Mouse (Mus musculus) kidney, adult 8-10 months (tissue): ENCODE measurements around the gene Oas1f.
A peak's percentile ranks its signal among the peaks of the same experiment; 100 is the strongest.
"Not testable (repeated sequence)": the region's sequence is repeated elsewhere in the genome, so short reads cannot be mapped to it uniquely, and the experiment has no call there.

Source experiments
- DNase-seq, 2 experiments: peaks; one replicate each; pipeline ENCODE4 v3.0.0; 2022

Gene Oas1f

DNA sequence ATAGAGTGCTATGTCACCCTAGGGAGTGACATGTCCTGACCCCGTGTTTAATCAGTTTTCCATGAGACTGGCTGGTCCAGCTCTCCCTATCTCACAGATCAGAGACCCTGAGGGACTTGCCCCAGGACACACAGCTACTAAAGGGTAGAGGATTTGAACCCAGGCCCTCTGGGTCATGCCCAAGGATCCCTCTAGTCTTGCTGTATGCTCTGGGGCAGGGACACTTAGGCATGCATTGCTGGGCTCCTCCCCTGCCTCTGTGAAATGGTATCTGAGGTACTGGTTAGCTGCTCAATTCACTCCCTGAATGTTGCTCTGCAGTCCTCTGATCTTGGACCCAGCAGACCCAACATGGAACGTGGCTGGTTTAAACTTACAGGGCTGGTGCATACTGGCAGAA lies 24.3 kb downstream of the Oas1f start:
- no peak for DNase-seq

DNA sequence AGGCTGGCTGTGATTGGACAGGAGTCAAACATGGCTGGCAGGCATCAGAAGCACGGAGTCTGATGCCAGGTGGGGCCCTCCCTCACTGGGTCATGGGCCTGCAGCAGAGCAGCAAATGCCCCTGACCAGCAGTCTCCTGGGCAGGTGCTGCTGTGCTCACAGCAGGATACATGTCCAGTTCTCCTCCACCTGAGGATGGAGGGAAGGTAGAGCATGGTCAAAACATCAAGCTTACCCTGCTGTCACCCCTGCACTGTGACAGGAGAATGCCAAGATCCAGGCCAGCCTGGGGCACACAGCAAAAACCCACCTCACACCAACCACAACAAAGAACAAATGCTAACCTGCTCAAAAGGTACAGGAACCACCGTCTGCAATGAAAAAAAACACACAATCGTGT lies 29.7 kb downstream of the Oas1f start:
- DNase-seq = not testable (repeated sequence)

DNA sequence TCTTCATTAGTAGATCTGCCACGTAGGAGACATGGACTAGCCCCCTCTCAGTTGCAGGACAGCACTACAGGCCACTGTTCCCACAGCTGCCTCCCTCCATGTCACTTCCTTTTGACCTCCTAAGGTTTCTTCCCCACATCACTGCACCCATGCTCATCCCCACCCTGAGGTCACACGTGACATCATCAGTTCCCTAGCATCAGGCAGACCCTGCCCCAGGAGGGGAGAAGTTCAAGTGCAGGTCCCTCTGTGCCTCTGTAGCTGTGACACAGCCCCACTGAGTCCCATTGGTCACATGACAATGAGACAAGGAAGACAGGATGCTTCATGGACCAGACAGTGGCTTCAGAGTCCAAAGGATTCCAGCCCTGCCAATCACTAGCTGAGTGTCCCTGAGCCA lies 30.2 kb downstream of the Oas1f start:
- DNase-seq = not testable (repeated sequence)

- DNase-seq = not testable (repeated sequence)
Observed at GRCm38 (mm10) chr5:120878803-120879202, 31.6 kb downstream of the Oas1f start.

- not testable (repeated sequence) for DNase-seq
Observed at GRCm38 (mm10) chr5:120881681-120882080, 34.5 kb downstream of the Oas1f start.

- DNase-seq = not testable (repeated sequence)
Observed at GRCm38 (mm10) chr5:120887413-120887812, 40.2 kb downstream of the Oas1f start, which contains the start of gene Oas1g. Oas1g (minus strand) TSS chr5:120887613.

- no peak for DNase-seq
Observed at GRCm38 (mm10) chr5:120887831-120888230, 40.7 kb downstream of the Oas1f start.

GRCm38 (mm10) chr5:120888294-120888815 lies 41.2 kb downstream of the Oas1f start:
- not testable (repeated sequence) for DNase-seq

DNA sequence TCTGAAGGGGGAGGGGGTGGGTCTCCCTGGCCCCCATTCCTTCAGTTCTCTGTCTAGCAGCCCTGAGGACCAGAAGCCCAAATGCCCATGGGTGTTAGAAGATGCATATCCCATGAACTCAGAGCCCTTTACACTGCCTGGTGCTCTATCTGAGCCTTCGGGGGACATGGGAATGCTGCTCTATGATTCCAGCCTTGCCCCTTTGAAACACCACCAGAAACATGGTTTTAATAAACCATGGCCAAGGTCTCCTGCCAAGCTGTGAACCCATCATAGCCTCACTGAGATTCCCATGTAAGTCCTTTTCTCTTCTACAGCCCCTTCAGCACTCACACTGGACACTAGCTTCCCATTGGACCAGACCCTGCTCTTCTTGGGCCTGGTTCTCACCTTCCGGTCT lies 42.9 kb downstream of the Oas1f start:
- no peak for DNase-seq

DNA sequence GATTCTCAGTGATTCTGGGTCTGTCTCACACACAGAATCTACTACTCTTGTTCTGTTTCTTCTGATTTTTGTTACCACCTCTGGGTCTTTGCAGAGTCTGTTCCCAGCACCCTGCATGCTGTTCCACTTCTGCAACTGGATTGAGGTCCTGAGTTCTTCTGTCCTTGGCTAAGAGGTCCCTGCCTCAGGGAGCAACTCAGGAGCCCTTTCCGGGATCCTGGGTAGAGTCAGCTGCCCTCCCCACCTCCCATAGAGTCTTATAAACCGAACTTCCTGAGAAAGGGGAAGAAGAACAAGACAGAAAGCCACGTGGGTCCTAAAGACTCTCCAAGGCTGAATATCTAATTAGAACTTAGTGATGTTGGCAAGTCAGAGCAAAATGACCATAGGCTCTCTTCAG lies 43.8 kb downstream of the Oas1f start:
- no peak for DNase-seq

GRCm38 (mm10) chr5:120891566-120892242 lies 44.5 kb downstream of the Oas1f start:
- DNase-seq = peak; percentile 22 to 26

DNA sequence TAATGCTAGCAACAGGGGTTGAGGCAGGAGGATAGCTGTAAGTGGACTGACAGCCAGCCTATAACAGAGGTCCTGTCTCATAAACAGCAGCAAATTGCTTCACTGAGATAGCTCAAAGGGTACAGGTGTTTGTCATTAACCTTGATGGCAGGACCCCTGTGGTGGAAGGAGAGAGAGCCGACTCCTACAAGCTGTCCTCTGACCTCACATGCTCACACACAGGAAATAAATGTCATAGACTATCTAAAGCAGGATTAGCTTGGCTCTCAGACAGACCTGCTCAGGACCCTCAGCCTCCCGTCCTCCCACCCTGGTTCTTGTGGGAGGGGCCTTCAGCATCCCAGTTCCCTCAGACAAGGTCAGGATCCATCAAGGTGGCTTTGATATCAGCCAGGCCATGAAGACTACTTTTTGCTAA lies 45.1 kb downstream of the Oas1f start:
- no peak for DNase-seq

DNA sequence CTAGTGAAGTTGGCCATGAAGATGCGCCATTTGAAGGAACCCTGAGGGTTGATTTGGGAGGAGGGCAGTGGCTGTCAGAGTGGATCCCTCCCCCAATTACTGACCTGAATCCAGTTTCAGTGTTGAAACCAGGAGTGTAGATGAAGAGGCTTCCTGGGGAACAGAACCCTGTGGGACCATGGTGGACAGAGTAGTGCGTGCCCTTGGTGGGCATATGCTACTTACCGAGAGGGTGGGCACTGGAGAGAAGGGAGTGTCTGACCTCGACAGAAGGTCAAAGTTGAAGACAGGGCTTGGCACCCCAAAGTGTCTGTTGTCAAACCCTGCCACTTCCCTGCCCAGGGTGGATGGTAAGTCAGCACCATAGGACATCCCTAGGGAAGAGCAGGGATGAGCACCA lies 46.7 kb downstream of the Oas1f start:
- not testable (repeated sequence) for DNase-seq

DNA sequence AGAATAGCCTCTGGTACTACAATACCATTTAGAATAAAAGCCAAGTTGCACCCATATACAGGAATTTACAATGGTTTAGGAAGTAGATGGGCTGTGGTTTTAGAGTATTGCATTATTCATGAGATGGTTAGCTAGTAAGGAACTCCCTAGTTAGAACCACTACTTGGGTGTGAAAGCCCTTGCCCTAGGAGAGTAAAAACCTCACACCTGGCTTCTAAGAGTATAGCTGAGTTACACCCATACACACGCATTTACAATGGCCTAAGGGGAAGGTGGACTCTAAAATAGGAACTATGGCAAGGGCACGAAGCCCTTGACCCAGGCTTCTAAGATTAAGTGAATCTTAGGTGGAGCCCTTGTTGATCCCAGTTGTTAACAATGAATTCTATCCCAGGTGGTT lies 47.5 kb downstream of the Oas1f start:
- not testable (repeated sequence) for DNase-seq

DNA sequence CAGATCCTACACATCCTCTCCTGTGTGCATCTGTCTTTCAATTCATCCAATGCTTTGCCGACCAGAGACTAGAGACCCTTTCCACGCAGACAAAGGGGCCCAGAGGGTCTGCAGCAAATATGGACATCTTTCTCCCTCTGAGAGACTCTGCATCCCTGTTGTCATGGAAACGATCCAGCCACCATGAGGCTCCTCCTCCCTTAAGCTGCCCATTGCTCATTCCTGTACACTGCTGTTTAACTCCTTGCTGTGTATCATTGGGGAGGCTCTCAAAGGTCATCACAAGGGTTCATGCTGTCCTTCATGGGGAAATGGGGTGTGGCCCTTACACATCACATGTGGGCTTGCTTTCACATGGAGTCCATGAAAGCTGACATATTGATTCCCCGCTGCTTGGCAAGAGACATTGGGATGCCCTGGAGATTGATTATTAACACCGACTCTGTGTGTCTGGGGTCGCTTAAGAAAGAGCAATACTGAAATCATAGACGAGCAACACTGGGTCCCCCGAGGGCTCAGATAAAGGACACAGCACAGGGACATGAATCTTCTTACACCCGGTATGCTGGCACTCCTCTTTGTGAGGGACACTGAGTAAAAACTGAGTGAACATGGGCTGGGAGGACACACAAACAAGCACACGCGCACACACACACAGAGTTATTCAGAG lies 48.2 kb downstream of the Oas1f start:
- DNase-seq = no peak

GRCm38 (mm10) chr5:120898307-120898706 lies 51.1 kb downstream of the Oas1f start:
- DNase-seq = no peak

DNA sequence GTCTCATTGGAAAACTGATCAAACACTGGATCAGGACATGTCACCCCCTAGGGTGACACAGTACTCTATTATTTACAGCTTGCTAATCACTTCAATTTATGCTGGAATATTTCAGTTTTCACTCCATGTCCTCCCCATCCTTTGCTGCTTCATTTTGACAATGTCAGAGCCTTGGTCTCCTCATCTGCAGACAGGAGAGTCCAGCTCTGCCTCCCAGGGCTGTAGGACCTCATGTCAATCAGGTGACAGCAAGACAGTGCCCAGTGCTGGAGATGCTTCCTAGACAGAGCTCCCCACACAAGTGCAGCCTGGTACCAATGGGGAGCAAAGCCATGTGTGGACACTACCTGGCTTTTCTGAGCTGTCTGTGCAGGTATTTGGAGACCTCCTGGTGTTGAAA lies 51.6 kb downstream of the Oas1f start:
- DNase-seq = no peak

DNA sequence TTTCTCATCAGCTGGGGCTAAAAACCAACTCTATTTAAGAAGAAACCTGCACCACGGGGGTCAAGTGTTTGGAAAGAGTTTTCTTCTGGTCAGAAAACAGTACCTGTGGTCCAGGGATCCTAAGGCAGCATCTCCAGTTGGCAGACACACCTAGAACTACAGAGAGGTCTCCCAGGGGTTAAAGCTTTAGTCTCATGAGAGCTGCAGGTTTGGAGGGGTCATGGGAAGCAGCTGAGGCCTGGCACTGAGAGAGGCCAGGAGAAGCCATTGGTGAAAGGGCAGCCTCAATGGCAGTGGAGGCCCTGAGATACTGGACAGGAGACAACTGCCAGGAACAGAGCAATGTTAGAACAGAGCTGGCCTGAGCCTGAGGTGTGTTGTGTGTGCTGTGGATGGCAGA lies 53.5 kb downstream of the Oas1f start:
- DNase-seq = no peak

DNA sequence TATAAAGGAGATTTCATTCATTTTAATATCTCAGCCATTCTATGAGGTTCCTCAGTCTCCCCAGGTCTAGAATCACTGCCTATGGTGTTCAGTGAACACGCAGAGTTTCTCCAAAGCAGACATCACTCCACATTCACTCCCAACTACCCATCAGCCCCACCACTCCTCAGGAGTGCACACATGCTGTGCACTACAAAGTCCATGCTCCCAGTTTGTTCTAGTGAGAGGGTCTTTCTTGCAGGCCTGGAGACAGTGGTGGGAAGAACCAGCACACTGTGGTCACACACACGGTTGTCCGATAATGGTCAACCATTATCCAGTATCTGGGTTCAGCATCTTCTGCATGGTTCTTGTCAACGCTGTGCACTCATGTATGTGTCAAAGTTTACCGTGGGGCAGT lies 54.9 kb downstream of the Oas1f start:
- no peak for DNase-seq

GRCm38 (mm10) chr5:120906791-120907733 lies 59.9 kb downstream of the Oas1f start, which contains the start of gene Oas1a:
Oas1a (minus strand) TSS chr5:120907521.
- DNase-seq = not testable (repeated sequence)
